Mouse (Mus musculus): ENCODE data around the gene Bcl2l13.
A peak's percentile ranks its signal among the peaks of the same experiment; 100 is the strongest.

GRCm38 (mm10) chr6:120836389-120837151 lies 558 bp downstream of the Bcl2l13 start:
- no peak for TF ChIP-seq CTCF (IDR thresholded peaks at IDR 0.05; ENCODE audit: low read depth)
- peak; percentile 4; the same call in 1 of the 2 replicates for TF ChIP-seq EP300 (IDR thresholded peaks at IDR 0.05; ENCODE audit: low read depth)
